Mouse (Mus musculus) heart, postnatal 0 days (tissue): ENCODE measurements at regions not wholly inside any gene's neighbourhood (a gene's known extent, or its start where the extent isn't known, plus 50 kb on each side); places are given as distances from the start of the nearest gene placed in this dataset.

ENCODE experiments used
- ATAC-seq: fragments of 200-750 bp; cut with Nextera tagmentation; 2 replicates; pipeline ENCODE4 v1.8.0; 2017; ENCODE audit warnings: low read depth, moderate number of reproducible peaks, moderate library complexity; ENCODE audit not compliant: insufficient read depth
- DNase-seq: peaks from one replicate; pipeline ENCODE4 v3.0.0-alpha.2; 2016; ENCODE audit warnings: low spot score
- H3K27ac ChIP-seq: fragments of 300-500 bp; sonication (generic); 2 replicates; pipeline ENCODE4 v1.5.1; 2014; ENCODE audit warnings: low read depth, mild to moderate bottlenecking
- H3K27me3 ChIP-seq: fragments of 300-500 bp; sonication (generic); 2 replicates; pipeline ENCODE4 v1.6.1; 2014; ENCODE audit warnings: low read length, mixed read lengths; ENCODE audit not compliant: control insufficient read depth, insufficient read depth
- H3K36me3 ChIP-seq: fragments of 300-500 bp; sonication (generic); replicated peaks from 2 replicates; pipeline ENCODE4 v1.6.1; 2014; ENCODE audit warnings: low read length, mixed read lengths; ENCODE audit not compliant: control insufficient read depth, insufficient read depth
- H3K4me1 ChIP-seq: fragments of 300-500 bp; sonication (generic); 2 replicates; pipeline ENCODE4 v1.6.1; 2014; ENCODE audit warnings: antibody characterized with exemption; ENCODE audit not compliant: control insufficient read depth, insufficient read depth
- H3K4me2 ChIP-seq: fragments of 300-500 bp; sonication (generic); 2 replicates; pipeline ENCODE4 v1.6.1; 2014; ENCODE audit warnings: low read depth, mild to moderate bottlenecking, low read length, moderate library complexity
- H3K4me3 ChIP-seq: fragments of 300-500 bp; sonication (generic); 2 replicates; pipeline ENCODE4 v1.5.1; 2014; ENCODE audit warnings: low read depth, low read length
- H3K9ac ChIP-seq: fragments of 300-500 bp; sonication (generic); replicated peaks from 2 replicates; pipeline ENCODE4 v1.6.1; 2014; ENCODE audit warnings: low read depth, low read length, mixed read lengths
- H3K9me3 ChIP-seq: fragments of 300-500 bp; sonication (generic); replicated peaks from 2 replicates; pipeline ENCODE4 v1.6.1; 2016; ENCODE audit warnings: low read length; ENCODE audit not compliant: control insufficient read depth
- CTCF ChIP-seq: IDR thresholded peaks from 2 replicates; pipeline ENCODE4 v1.5.1; 2016; ENCODE audit warnings: antibody characterized with exemption, control low read depth, low read depth
- EP300 ChIP-seq: IDR thresholded peaks from 2 replicates; pipeline ENCODE4 v1.6.1; 2016; ENCODE audit warnings: antibody characterized with exemption, low read depth
- WGBS: fragments of 180-500 bp; shearing (Covaris S2); extraction: QIAGEN DNeasy Blood & Tissue Kit; methylation state at CpG from one replicate; pipeline ENCODE4 v1.1.7; 2014; 5-methylcytosine and 5-hydroxymethylcytosine counted together

DNA sequence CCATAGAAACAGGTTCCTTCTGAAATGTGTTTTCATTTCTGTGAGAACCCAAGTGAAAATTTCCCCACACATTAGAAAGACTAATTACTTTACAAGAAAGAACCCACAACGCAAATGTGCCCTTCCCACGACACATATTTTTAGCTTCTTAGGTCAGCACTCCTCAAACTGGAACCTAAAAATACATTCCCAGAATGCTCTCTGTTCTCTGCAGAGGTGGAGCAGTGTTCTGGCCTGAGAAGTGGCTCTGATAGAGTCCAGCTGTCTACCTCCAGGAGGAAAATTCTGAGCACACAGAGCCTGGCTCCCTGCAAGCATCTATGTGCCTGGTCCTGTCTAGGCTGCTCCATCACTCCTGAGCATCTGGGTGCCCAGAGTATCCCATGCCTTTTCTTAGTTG is 184.3 kb upstream of the BB014433 start:
- ATAC-seq (peak; percentile 78), DNase-seq (peak; percentile 58)
- Histone ChIP-seq H3K27me3 (no peaks in the 10 kb centered on the region), H3K27ac (no peak overlapping the region), H3K4me2 (no peak overlapping the region), H3K9ac (no peak overlapping the region), H3K36me3 (no peaks in the 10 kb centered on the region), H3K9me3 (no peaks in the 10 kb centered on the region), H3K4me3 (no peak overlapping the region), H3K4me1 (0 out of 2 replicates have a peak, but pooled peaks cover 12% of the 10 kb centered on the region)
- TF ChIP-seq CTCF (no peak), EP300 (no peak)
- WGBS, result 22% methylated on average over 2 of the region's 2 CpGs

- DNase-seq, result peak; percentile 36
Measured at GRCm38 (mm10) chr8:15221211-15221912, 175.5 kb upstream of the BB014433 start.

DNA sequence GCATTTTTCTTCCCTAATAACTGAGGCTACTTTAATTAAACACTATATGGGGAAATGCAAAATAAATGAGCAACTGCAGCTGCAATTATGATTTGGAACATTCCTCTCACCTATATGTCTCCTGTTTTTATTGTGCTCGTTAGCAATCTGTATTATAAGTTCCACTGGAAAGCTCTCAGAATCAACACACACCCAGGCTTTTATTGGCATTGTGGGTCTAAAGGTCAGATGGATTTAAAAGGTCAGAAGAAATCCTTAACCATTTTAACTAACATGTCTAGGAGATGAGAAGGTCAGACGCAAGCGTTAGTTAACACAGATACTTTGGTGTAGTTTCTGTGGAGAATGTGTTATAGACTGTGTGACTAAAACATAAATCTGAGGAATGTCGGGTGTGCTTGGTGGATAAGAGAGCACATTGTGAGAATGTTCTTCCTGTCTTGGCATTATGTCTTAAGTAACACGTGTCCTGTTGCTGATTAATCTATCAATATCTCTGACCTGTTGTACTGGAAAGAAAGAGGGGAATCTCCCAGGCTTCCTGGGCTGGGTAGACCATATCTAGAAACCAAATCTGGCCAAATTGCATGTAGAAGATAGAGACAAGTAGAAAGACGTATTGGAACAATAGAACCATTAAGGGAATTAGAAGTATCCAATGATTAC is 164.1 kb upstream of the BB014433 start:
- H3K36me3 ChIP-seq, result no peaks in the 10 kb centered on the region
- no peaks in the 10 kb centered on the region for H3K27me3 ChIP-seq
- H3K4me1 ChIP-seq, result no peaks in the 10 kb centered on the region
- no peak for DNase-seq
- no peak for TF ChIP-seq EP300
- no peak for TF ChIP-seq CTCF
- WGBS, result 61% methylated on average over 6 of the region's 6 CpGs
- no peak overlapping the region for H3K9ac ChIP-seq
- no peaks in the 10 kb centered on the region for H3K9me3 ChIP-seq
- H3K27ac ChIP-seq, result no peak overlapping the region
- no peak overlapping the region for H3K4me2 ChIP-seq
- H3K4me3 ChIP-seq, result no peak overlapping the region
- ATAC-seq, result no peak

More at GRCm38 (mm10) chr8:15221211-15221912, 175.5 kb upstream of the BB014433 start:
- 36% methylated on average over 13 of the region's 13 CpGs for WGBS
- no peak overlapping the region for H3K9ac ChIP-seq
- TF ChIP-seq EP300 (no peak), CTCF (peak; percentile 73)
- H3K9me3 ChIP-seq, result no peaks in the 10 kb centered on the region
- no peaks in the 10 kb centered on the region for H3K27me3 ChIP-seq
- no peak for ATAC-seq
- H3K4me2 ChIP-seq, result no peak overlapping the region
- no peak overlapping the region for H3K27ac ChIP-seq
- no peak overlapping the region for H3K4me3 ChIP-seq
- H3K4me1 ChIP-seq, result no peaks in the 10 kb centered on the region
- no peaks in the 10 kb centered on the region for H3K36me3 ChIP-seq

GRCm38 (mm10) chr8:15201556-15201955 is 155.7 kb upstream of the BB014433 start:
- H3K4me2 ChIP-seq, result no peak overlapping the region
- H3K27ac ChIP-seq, result no peak overlapping the region
- no peak for ATAC-seq
- no peaks in the 10 kb centered on the region for H3K9me3 ChIP-seq
- TF ChIP-seq EP300, result no peak
- TF ChIP-seq CTCF, result no peak
- WGBS, result 80% methylated on average over 6 of the region's 6 CpGs
- no peaks in the 10 kb centered on the region for H3K36me3 ChIP-seq
- H3K27me3 ChIP-seq, result no peaks in the 10 kb centered on the region
- no peaks in the 10 kb centered on the region for H3K4me1 ChIP-seq
- H3K4me3 ChIP-seq, result no peak overlapping the region
- H3K9ac ChIP-seq, result no peak overlapping the region
- DNase-seq, result no peak

DNA sequence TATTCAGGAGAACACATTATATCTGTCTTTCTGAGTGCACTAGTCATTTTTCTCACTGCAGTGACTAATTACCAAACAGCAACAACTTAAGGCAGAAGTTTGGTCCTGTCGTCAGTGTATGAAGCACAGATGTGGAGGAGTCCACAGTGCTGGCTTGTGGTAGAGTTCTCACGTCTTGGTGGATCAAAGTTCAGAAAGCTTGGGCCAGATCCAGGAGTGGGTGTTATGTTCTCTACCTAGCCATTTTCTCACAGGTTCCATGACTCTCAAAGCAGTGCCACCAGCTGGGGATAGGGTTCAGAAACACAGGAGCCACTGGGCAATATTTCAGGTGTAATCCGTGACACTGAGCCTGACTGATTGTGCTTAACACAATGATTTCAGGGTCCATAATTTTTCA is 144.8 kb upstream of the BB014433 start:
- Histone ChIP-seq H3K27ac (no peak overlapping the region), H3K9ac (no peak overlapping the region), H3K36me3 (no peaks in the 10 kb centered on the region), H3K4me1 (no peaks in the 10 kb centered on the region), H3K4me3 (no peak overlapping the region), H3K4me2 (no peak overlapping the region), H3K27me3 (no peaks in the 10 kb centered on the region), H3K9me3 (no peaks in the 10 kb centered on the region)
- WGBS, result 61% methylated on average over 3 of the region's 3 CpGs
- no peak for TF ChIP-seq EP300
- no peak for TF ChIP-seq CTCF
- DNase-seq (no peak), ATAC-seq (no peak)
